ENCODE assay signal across 27 mouse cellular contexts in genomic region chr1:170051631-170052177, GRCm38 (mm10). TPM values are rescaled to one million over a fixed set of nuclear protein-coding genes. Genes with fewer than 3 reads are reported as not detected.
A peak's percentile ranks its signal among the peaks of the same experiment; 100 is the strongest.
DNase-seq lines count a peak whose midpoint lies in the region; ATAC-seq lines count a peak whose summit lies in the region.
"Had no signal": no experiment of that assay in that cellular context is flagged by ENCODE, and none has a peak within 500 bp of the region (broad histone marks: within the 10 kb centered on the region; RNA-seq: fewer than 3 reads in every experiment).

No protein-coding gene starts in this region.

- H3K9me3 ChIP-seq in hindbrain, embryonic 13.5 days = no peaks in the 10 kb centered on the region
- no peaks in the 10 kb centered on the region for H3K9me3 ChIP-seq in hindbrain, embryonic 11.5 days (ENCODE audit: control insufficient read depth, low read length)
- H3K9me3 ChIP-seq in embryonic facial prominence, embryonic 15.5 days (replicated peaks) = no peaks in the 10 kb centered on the region
- H3K9me3 ChIP-seq: heart, embryonic 15.5 days; liver, embryonic 15.5 days; lung, embryonic 15.5 days; megakaryocyte, embryonic 14.5 days; stomach, embryonic 15.5 days had no signal

- DNase-seq in hindbrain, embryonic 11.5 days (ENCODE audit: low spot score) = no peak
- DNase-seq in kidney, adult 9 months = peak; percentile 65
- DNase-seq in kidney, postnatal 10 days = no peak
- DNase-seq in adipocyte (ENCODE audit: low spot score) = peak; percentile 21
- DNase-seq in layer of hippocampus, postnatal 25 days (ENCODE audit: extremely low spot score in 1 of 2, low spot score in 1 of 2) = no peak
- DNase-seq in adrenal gland, postnatal 36 days = no peak
- DNase-seq: adrenal gland, adult 2 months; cerebellum, adult 8-10 months; cerebellum, postnatal 36 days; embryo, embryonic 11 days; heart, postnatal 36 days; layer of hippocampus, postnatal 36 days; liver; lung, postnatal 36 days had no signal

- no peaks in the 10 kb centered on the region for H3K36me3 ChIP-seq in hindbrain, embryonic 13.5 days
- H3K36me3 ChIP-seq in hindbrain, embryonic 11.5 days (ENCODE audit: control insufficient read depth, insufficient read depth, low read length) = no peaks in the 10 kb centered on the region
- no peaks in the 10 kb centered on the region for H3K36me3 ChIP-seq in embryonic facial prominence, embryonic 15.5 days
- H3K36me3 ChIP-seq: heart, embryonic 15.5 days; liver, embryonic 15.5 days; lung, embryonic 15.5 days; stomach, embryonic 15.5 days had no signal

- H3K4me1 ChIP-seq in hindbrain, embryonic 13.5 days (replicated peaks) = peaks cover 9% of the 10 kb centered on the region
- no peaks in the 10 kb centered on the region for H3K4me1 ChIP-seq in hindbrain, embryonic 11.5 days (replicated peaks; ENCODE audit: control insufficient read depth, insufficient read depth, low read length)
- H3K4me1 ChIP-seq in embryonic facial prominence, embryonic 15.5 days = peaks cover 31% of the 10 kb centered on the region
- H3K4me1 ChIP-seq: heart, embryonic 15.5 days; liver, embryonic 15.5 days; megakaryocyte, embryonic 14.5 days; stomach, embryonic 15.5 days had no signal

- H3K27me3 ChIP-seq in hindbrain, embryonic 13.5 days = no peaks in the 10 kb centered on the region
- no peaks in the 10 kb centered on the region for H3K27me3 ChIP-seq in hindbrain, embryonic 11.5 days (ENCODE audit: control insufficient read depth, insufficient read depth, low read length)
- H3K27me3 ChIP-seq in embryonic facial prominence, embryonic 15.5 days = no peaks in the 10 kb centered on the region
- H3K27me3 ChIP-seq: heart, embryonic 15.5 days; liver, embryonic 15.5 days; lung, embryonic 15.5 days; Patski; stomach, embryonic 15.5 days had no signal

- WGBS in hindbrain, embryonic 13.5 days = 61% methylated on average over 5 of the region's 5 CpGs
- WGBS in hindbrain, embryonic 11.5 days = 80% methylated on average over 5 of the region's 5 CpGs
- WGBS in embryonic facial prominence, embryonic 15.5 days = 18% methylated on average over 5 of the region's 5 CpGs

- no peak overlapping the region for H3K4me2 ChIP-seq in hindbrain, embryonic 13.5 days
- no peak overlapping the region for H3K4me2 ChIP-seq in hindbrain, embryonic 11.5 days (replicated peaks; ENCODE audit: low read depth, low read length)
- no peak overlapping the region for H3K4me2 ChIP-seq in embryonic facial prominence, embryonic 15.5 days (replicated peaks)
- H3K4me2 ChIP-seq: heart, embryonic 15.5 days; liver, embryonic 15.5 days; lung, embryonic 15.5 days; stomach, embryonic 15.5 days had no signal

- peak; percentile 43; the same call in 1 of the 2 replicates for ATAC-seq in hindbrain, embryonic 13.5 days (ENCODE audit: low FRiP score)
- no peak for ATAC-seq in hindbrain, embryonic 11.5 days (ENCODE audit: low FRiP score)
- peak; percentile 61 for ATAC-seq in embryonic facial prominence, embryonic 15.5 days (ENCODE audit: insufficient number of reproducible peaks, low FRiP score, low TSS enrichment, low read depth)
- ATAC-seq: inflammation-experienced regulatory T-cells, adult 6 months; Patski had no signal

- no peak overlapping the region for H3K27ac ChIP-seq in hindbrain, embryonic 13.5 days
- no peak overlapping the region for H3K27ac ChIP-seq in hindbrain, embryonic 11.5 days (ENCODE audit: low read depth, low read length)
- peak overlapping the region; percentile 78; the same call in 1 of the 2 replicates for H3K27ac ChIP-seq in embryonic facial prominence, embryonic 15.5 days (replicated peaks)
- H3K27ac ChIP-seq: heart, embryonic 15.5 days; kidney, postnatal 0 days; layer of hippocampus, adult 2 months; liver, embryonic 15.5 days; lung, embryonic 15.5 days; stomach, embryonic 15.5 days had no signal

- no peak overlapping the region for H3K9ac ChIP-seq in hindbrain, embryonic 13.5 days
- no peak overlapping the region for H3K9ac ChIP-seq in hindbrain, embryonic 11.5 days (ENCODE audit: low read depth, low read length)
- H3K9ac ChIP-seq in embryonic facial prominence, embryonic 15.5 days = no peak overlapping the region
- H3K9ac ChIP-seq: heart, embryonic 15.5 days; liver, embryonic 15.5 days; lung, embryonic 15.5 days; stomach, embryonic 15.5 days had no signal

- no peak overlapping the region for H3K4me3 ChIP-seq in hindbrain, embryonic 13.5 days
- H3K4me3 ChIP-seq in hindbrain, embryonic 11.5 days (ENCODE audit: low read depth, low read length) = no peak overlapping the region
- H3K4me3 ChIP-seq in embryonic facial prominence, embryonic 15.5 days (replicated peaks) = no peak overlapping the region
- H3K4me3 ChIP-seq: heart, embryonic 15.5 days; layer of hippocampus, adult 2 months; liver, embryonic 15.5 days; lung, embryonic 15.5 days; megakaryocyte, embryonic 14.5 days; stomach, embryonic 15.5 days had no signal

RNA-seq across cellular contexts. Expression of gene Ddr2, which starts 58.9 kb away (rescaled TPM):
- polyA plus RNA-seq in hindbrain, embryonic 13.5 days (2015; fragmentation: Nextera tagmentation; extraction: Ambion mirVana) = 9.4 and 12.5 TPM in 2 replicates
- polyA plus RNA-seq in hindbrain, embryonic 11.5 days (2014; fragmentation: Nextera tagmentation; extraction: Ambion mirVana) = 31.2 and 32.0 TPM in 2 replicates
- 89.0 and 90.2 TPM in 2 replicates for polyA plus RNA-seq in embryonic facial prominence, embryonic 15.5 days (2015; fragmentation: Nextera tagmentation; extraction: Ambion mirVana)
- total RNA-seq in layer of hippocampus, postnatal 25 days (2021) = 1 to 10 TPM; 4.1 to 4.6 TPM
- 10 to 100 TPM; 19.5 to 20.3 TPM for total RNA-seq in adrenal gland, postnatal 36 days (2021)
- total RNA-seq: monocyte, adult 5-6 weeks; neutrophil, adult 5-6 weeks had no signal

Comparison
In these comparisons a context has a peak if more than half of its experiments do, and no peak if none do; other contexts are left out.
1. DNase-seq: peak in kidney, adult 9 months (single experiment) and adipocyte (single experiment); none in hindbrain, embryonic 11.5 days (single experiment), kidney, postnatal 10 days (single experiment), layer of hippocampus, postnatal 25 days (0 of 2) and adrenal gland, postnatal 36 days (0 of 2).